Mouse (Mus musculus) kidney, adult 18-20 months (tissue): ENCODE measurements around the gene Ryr1.
"Not testable (repeated sequence)": the region's sequence is repeated elsewhere in the genome, so short reads cannot be mapped to it uniquely, and the experiment has no call there.

Source experiments
- DNase-seq: peaks from one replicate; pipeline ENCODE4 v3.0.0; 2021

Ryr1 gene

DNA sequence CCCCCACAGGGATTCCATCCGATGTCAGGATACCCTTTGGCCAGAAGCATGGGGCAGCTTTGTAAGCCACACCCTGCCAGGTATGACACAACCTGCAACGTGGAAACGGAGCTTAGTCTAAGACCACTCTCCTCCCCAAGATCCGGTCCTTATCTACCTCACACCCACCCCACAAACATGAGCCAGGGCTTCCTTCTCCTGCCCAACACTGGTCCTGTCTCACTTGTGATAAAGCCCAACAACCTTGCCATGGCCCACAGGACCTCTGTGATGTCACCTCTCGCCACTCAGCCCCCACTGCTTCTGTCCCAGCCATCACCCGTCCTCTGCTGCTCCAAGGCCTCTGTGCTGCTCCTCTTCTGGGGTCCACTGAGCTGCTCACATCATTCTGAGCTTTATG, 49.8 kb downstream of the Ryr1 start:
- DNase-seq: no peak

GRCm38 (mm10) chr7:29072689-29073088, 52.3 kb downstream of the Ryr1 start:
- peak; percentile 14 for DNase-seq

DNA sequence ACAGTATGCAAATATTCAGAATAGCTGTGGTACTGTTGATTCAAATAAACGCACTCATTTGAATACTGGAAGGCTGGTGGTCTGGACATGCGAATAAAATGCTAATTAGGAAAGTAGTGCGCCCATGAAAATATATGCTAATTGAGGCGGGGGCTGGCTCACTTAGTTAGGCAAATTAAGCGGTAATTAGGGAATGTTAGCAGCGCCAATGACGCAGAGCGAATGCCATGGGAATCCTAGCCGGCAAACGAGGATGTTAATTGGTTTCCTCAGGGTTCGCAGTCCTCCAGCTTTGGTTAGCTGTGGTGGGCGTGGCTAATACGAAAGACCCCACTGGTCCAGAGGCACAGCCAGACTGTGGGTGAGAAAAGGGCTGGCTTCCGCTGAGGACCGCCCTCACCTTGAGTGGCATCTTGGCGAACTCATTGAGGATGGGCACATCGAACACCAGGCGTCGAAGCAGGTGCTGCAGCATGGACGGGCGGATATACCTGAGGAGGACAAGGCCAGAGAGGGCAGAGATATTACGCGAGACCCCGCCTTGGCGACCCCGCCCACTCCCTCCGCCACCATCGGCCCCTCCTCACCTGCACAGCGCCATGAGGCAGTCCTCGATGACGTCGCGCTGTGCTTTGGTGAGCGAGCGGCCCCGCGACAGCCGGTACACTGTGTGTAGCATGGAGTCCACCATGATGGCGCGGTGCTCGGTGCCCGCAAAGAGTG, 53.6 kb downstream of the Ryr1 start:
- no peak for DNase-seq

GRCm38 (mm10) chr7:29070364-29071168, 54.4 kb downstream of the Ryr1 start:
- DNase-seq: no peak

- peak; percentile 46 for DNase-seq
These were observed 57.2 kb downstream of the Ryr1 start for GRCm38 (mm10) chr7:29067758-29068157.

- DNase-seq: not testable (repeated sequence)
These were observed 61.5 kb downstream of the Ryr1 start for GRCm38 (mm10) chr7:29063476-29063875.

DNA sequence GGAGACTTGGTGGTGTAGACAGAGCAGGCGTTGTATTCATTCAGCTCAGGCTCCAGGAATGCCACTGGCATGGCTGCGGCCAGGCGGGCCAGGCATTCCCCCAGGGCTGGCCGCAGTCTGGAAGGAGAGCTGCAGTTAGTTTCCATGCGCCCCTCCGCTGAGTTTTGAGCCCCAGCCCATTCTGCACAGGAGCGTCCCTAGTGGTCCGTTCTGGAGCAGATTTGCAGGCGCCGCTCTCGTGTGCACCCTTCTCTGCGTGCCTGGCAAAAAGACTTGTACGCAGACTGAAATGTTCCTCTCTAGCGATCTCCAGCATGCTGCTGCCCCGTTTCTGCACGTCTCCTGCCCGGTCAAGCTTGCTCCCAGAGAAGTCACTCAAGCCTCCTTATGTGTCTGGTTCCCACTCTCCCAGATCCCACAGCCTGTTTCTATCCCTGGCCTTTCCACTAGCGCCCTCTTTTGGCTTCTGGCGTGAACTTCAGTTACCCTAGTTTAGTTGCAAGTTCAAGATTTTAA, 63.4 kb downstream of the Ryr1 start:
- DNase-seq: peak; percentile 16

GRCm38 (mm10) chr7:29059445-29059844, 65.5 kb downstream of the Ryr1 start:
- no peak for DNase-seq

GRCm38 (mm10) chr7:29052821-29053220, 72.2 kb downstream of the Ryr1 start:
- DNase-seq: no peak

- DNase-seq: no peak
These were observed 74.2 kb downstream of the Ryr1 start for GRCm38 (mm10) chr7:29050797-29051196.

DNA sequence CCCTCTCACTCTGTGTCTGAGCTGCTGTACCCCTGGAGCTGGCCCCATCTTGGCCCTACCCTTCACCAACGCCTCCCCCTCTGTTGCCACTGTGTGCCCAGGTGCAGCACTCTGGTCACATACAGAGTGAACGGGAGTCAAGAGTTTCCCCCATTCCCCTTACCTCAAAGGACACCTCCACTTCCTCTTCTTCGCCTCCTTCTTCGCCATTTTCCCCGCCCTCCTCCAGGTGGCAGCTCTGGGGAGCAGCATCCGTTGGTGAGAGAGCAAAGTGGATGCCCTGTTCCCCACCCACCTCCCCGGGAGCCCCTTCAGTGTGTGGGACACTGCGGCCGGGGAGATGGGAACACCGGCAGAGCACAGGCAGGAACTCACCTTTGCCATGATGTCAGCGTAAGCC, 76.4 kb downstream of the Ryr1 start:
- DNase-seq: no peak

GRCm38 (mm10) chr7:29048070-29048469, 76.9 kb downstream of the Ryr1 start:
- DNase-seq: no peak

DNA sequence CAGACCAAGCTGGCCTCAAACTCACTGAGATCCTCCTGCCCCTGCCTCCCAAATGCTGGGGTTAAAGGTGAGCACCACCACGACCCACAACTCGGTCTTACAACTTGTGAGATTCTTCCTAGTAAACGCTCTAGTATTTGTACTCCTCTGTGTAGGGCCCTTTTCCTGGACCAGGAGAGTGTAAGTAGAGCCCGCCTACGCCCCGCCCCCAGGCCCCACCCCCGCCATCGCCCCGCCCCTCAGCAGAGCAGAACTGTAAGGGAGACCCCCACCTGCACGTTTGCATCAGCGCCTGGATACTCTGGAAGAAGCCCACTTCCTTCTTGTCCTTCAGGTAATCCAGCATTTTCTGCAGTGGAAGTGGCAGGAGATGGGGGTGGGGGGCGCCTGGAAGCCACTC, 78.4 kb downstream of the Ryr1 start:
- DNase-seq: no peak

- no peak for DNase-seq
These were observed 80.7 kb downstream of the Ryr1 start for GRCm38 (mm10) chr7:29044302-29044701.

- DNase-seq: no peak
These were observed 81.3 kb downstream of the Ryr1 start for GRCm38 (mm10) chr7:29043674-29044057.

DNA sequence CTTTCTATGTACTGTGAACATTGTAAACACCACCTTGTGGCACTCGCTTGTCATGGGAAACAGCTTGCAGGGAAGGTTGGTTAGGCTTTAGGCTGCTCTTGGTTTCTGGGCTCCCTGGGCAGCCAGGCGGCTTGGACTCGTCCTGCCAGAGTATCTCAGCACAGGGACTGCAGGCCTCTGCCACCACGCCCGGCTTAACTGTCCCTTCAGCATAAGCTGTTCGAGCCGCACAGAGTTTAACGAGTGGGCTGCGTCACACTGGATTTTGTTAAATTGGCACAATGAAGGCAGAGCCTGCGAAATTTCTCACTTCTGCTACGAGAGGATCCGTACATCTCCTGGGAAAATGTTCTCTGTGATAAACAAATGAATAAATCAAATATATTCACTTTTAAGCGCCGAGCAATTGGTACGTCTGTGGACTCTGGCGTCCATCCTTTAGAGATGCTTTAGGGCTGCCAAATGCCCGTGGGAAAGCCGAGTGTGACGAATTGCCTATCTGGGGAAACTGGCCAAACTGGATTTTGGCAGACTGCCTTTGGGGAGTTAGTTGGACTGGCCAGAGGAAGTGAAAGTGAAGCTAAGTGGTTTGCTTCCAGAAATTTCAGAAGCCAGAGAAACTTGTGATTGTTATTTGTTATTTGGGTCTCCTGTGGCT, 81.8 kb downstream of the Ryr1 start:
- peak; percentile 69 for DNase-seq

GRCm38 (mm10) chr7:29041194-29041593, 83.8 kb downstream of the Ryr1 start:
- no peak for DNase-seq

DNA sequence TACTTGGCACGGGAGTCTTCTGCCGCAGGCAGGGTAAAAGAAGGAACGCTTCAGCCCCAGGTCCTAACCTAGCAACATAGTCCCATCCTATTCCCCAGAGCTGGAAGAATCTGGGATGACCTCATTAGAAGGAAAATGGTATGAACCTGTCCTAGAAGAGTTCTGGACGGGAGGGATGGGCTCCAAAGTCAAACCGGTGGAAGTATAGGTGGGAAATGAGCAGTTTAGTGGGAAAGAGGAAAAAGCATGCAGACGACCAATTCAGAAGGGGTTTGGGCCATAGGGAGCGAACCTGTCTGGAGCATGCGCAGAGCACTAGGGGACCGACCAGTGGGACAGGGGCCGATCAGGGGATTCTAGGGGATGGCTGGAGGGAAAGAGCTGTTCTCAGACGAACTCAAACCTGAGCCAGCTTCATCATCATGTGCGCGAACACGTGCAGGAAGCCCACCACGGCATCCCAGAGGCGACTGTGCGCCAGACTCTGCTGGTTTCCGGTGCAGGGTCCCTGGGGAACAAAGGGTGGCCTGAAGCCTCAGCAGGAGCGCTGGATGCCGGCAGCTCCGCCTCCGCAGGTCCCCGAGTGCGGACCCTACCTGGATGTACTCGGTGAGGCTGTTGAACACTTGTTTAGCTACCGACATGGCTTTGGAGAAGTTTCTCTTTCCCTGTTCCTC, 84.9 kb downstream of the Ryr1 start:
- DNase-seq: no peak

GRCm38 (mm10) chr7:29039604-29039984, 85.4 kb downstream of the Ryr1 start:
- peak; percentile 87 for DNase-seq

DNA sequence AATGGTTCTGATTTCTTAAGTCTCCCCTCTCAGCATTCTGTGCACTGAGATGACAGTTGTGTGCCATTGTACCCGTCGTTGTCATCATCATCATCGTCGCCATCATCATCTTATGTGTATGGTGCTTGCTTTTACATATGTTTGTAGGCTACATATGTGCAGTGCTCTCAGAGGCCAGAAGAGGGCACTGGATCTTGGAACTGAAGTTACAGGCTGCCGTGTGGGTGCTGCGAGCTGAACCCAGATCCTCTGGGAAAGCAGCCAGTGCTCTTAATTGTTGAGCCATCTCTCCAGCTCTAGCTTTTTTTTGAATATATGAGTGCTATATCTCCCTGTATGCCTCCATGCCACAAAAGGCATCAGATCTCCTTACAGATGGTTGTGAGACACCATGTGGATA, 87.7 kb downstream of the Ryr1 start:
- no peak for DNase-seq

- DNase-seq: no peak
These were observed 92.3 kb downstream of the Ryr1 start for GRCm38 (mm10) chr7:29032685-29033084.

DNA sequence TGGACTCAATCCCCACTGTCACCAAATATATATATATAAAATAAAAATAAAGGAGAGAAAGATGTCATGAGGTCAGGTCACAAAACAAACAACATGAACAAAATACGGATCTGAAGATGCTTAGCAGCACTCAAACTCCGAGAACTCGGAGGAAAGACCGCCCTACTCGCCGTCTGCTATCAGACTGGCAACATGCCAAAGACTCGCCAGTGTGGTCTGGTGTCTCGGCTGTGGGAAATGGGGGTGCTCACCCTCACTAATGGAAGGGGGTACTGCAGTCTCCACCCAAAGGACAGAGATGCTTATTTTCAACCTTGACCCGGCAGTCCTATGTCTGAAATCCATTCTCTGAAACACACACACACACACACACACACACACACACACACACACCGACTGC, 93.3 kb downstream of the Ryr1 start:
- DNase-seq: no peak
